Mouse (Mus musculus) kidney, postnatal 25 days (tissue): Measurements from ENCODE around the gene Rnf220.

Experiments used
- DNase-seq, 2 experiments: peaks; one replicate each; pipeline ENCODE4 v3.0.0; 2021; ENCODE audit warnings: mixed read lengths in 2 of 2

Rnf220 gene

GRCm38 (mm10) chr4:117330836-117331475, 165.9 kb downstream of the Rnf220 start:
- DNase-seq = no peak

- no peak for DNase-seq
Observed at GRCm38 (mm10) chr4:117330132-117330531, 166.7 kb downstream of the Rnf220 start.

- no peak for DNase-seq
Observed at GRCm38 (mm10) chr4:117326915-117327314, 169.9 kb downstream of the Rnf220 start.

- no peak for DNase-seq
Observed at GRCm38 (mm10) chr4:117325076-117325475, 171.8 kb downstream of the Rnf220 start.

- DNase-seq = peak; percentile 58 to 60
Observed at GRCm38 (mm10) chr4:117323515-117324344, 173.1 kb downstream of the Rnf220 start.

GRCm38 (mm10) chr4:117321011-117321410, 175.8 kb downstream of the Rnf220 start:
- no peak for DNase-seq

- DNase-seq = no peak
Observed at GRCm38 (mm10) chr4:117318508-117318907, 178.3 kb downstream of the Rnf220 start.

- DNase-seq = no peak
Observed at GRCm38 (mm10) chr4:117317701-117318190, 179.1 kb downstream of the Rnf220 start.

GRCm38 (mm10) chr4:117316800-117317199, 180.1 kb downstream of the Rnf220 start:
- DNase-seq = no peak

- no peak for DNase-seq
Observed at GRCm38 (mm10) chr4:117314849-117315500, 181.9 kb downstream of the Rnf220 start.

GRCm38 (mm10) chr4:117313085-117313424, 183.8 kb downstream of the Rnf220 start:
- peak in 1 of 2 experiments; percentile 21 for DNase-seq

GRCm38 (mm10) chr4:117312416-117313084, 184.3 kb downstream of the Rnf220 start:
- DNase-seq = no peak

- DNase-seq = no peak
Observed at GRCm38 (mm10) chr4:117311891-117312290, 185.0 kb downstream of the Rnf220 start.

- DNase-seq = no peak
Observed at GRCm38 (mm10) chr4:117309427-117309826, 187.4 kb downstream of the Rnf220 start.

GRCm38 (mm10) chr4:117307270-117307669, 189.6 kb downstream of the Rnf220 start:
- no peak for DNase-seq

GRCm38 (mm10) chr4:117305461-117305860, 191.4 kb downstream of the Rnf220 start:
- no peak for DNase-seq

GRCm38 (mm10) chr4:117304239-117305025, 192.4 kb downstream of the Rnf220 start:
- no peak for DNase-seq

GRCm38 (mm10) chr4:117303581-117304238, 193.1 kb downstream of the Rnf220 start:
- no peak for DNase-seq

GRCm38 (mm10) chr4:117302027-117302806, 194.6 kb downstream of the Rnf220 start:
- no peak for DNase-seq

GRCm38 (mm10) chr4:117299921-117300320, 196.9 kb downstream of the Rnf220 start:
- DNase-seq = no peak

GRCm38 (mm10) chr4:117297819-117298218, 199.0 kb downstream of the Rnf220 start:
- DNase-seq = no peak
